Mouse (Mus musculus) small intestine, adult 2 months (tissue): ENCODE results near the gene Rpf2.

Experiments
- CTCF ChIP-seq: fragments of 200-500 bp; IDR thresholded peaks from 2 replicates; pipeline ENCODE4 v1.5.1; 2012; ENCODE audit warnings: low read depth, mild to moderate bottlenecking, control low read depth, inconsistent platforms, low read length, moderate library complexity, mixed read lengths; ENCODE audit not compliant: insufficient replicate concordance, insufficient read length; ENCODE audit errors: extremely low read depth
- POLR2A ChIP-seq: fragments of 200-500 bp; IDR thresholded peaks from 2 replicates; pipeline ENCODE4 v1.6.1; 2012; ENCODE audit warnings: low read depth, mild to moderate bottlenecking, control low read depth, inconsistent platforms, low read length, moderate library complexity

GRCm38 (mm10) chr10:40188831-40189230 lies 58.0 kb downstream of the Rpf2 start:
- TF ChIP-seq CTCF (no peak), POLR2A (no peak)
